Mouse (Mus musculus): ENCODE measurements around the gene Ctrb1. TPM values are rescaled to one million over a fixed set of nuclear protein-coding genes. Genes with fewer than 3 reads are reported as not detected.

Ctrb1 gene
- total RNA-seq, 2 experiments from 2014 or later = not detected

- intact Hi-C loops (cut with DNase I) = no loop called here
- DNase-seq (ENCODE audit: extremely low spot score in 1 of 2, low spot score in 2 of 2) = no peak
Measured at GRCm38 (mm10) chr8:111699035-111699434, 8.2 kb upstream of the Ctrb1 start.

GRCm38 (mm10) chr8:111697655-111698054 lies 6.8 kb upstream of the Ctrb1 start:
- no peak for DNase-seq (ENCODE audit: extremely low spot score in 1 of 2, low spot score in 2 of 2)
- intact Hi-C loops (cut with DNase I) = no loop called here

- DNase-seq (ENCODE audit: extremely low spot score in 1 of 2, low spot score in 2 of 2) = no peak
- intact Hi-C loops (cut with DNase I) = no loop called here
Measured at GRCm38 (mm10) chr8:111695441-111695840, 4.6 kb upstream of the Ctrb1 start.

- intact Hi-C loops (cut with DNase I) = no loop called here
- DNase-seq (ENCODE audit: extremely low spot score in 1 of 2, low spot score in 2 of 2) = no peak
Measured at GRCm38 (mm10) chr8:111693261-111693741, 2.5 kb upstream of the Ctrb1 start.

- no peak for DNase-seq (ENCODE audit: extremely low spot score in 1 of 2, low spot score in 2 of 2)
- intact Hi-C loops (cut with DNase I) = no loop called here
Measured at GRCm38 (mm10) chr8:111686881-111687280, 3.9 kb downstream of the Ctrb1 start.

GRCm38 (mm10) chr8:111682521-111682920 lies 8.3 kb downstream of the Ctrb1 start:
- intact Hi-C loops (cut with DNase I) = no loop called here

GRCm38 (mm10) chr8:111681153-111681552 lies 9.7 kb downstream of the Ctrb1 start:
- intact Hi-C loops (cut with DNase I) = no loop called here
- no peak for DNase-seq (ENCODE audit: extremely low spot score in 1 of 2, low spot score in 2 of 2)

More at GRCm38 (mm10) chr8:111682521-111682920, 8.3 kb downstream of the Ctrb1 start:
- DNase-seq (ENCODE audit: extremely low spot score in 1 of 2, low spot score in 2 of 2) = no peak

- intact Hi-C loops (cut with DNase I) = no loop called here
- no peak for DNase-seq (ENCODE audit: extremely low spot score in 1 of 2, low spot score in 2 of 2)
Measured at GRCm38 (mm10) chr8:111680423-111681028, 10.3 kb downstream of the Ctrb1 start.

- DNase-seq (ENCODE audit: extremely low spot score in 1 of 2, low spot score in 2 of 2) = peak in 1 of 2 experiments; percentile 47
- intact Hi-C loops (cut with DNase I) = loop anchor here (5.0 kb wide), 1 partner anchor 148 kb away; no protein-coding TSS in a partner anchor
Measured at GRCm38 (mm10) chr8:111678848-111679247, 12.0 kb downstream of the Ctrb1 start.

- DNase-seq (ENCODE audit: extremely low spot score in 1 of 2, low spot score in 2 of 2) = peak; percentile 56 to 57
- intact Hi-C loops (cut with DNase I) = loop anchor here (5.0 kb wide), 1 partner anchor 149 kb away; no protein-coding TSS in a partner anchor
Measured at GRCm38 (mm10) chr8:111678111-111678510, 12.7 kb downstream of the Ctrb1 start.

- intact Hi-C loops (cut with DNase I) = loop anchor here (5.0 kb wide), 1 partner anchor 151 kb away; no protein-coding TSS in a partner anchor
- DNase-seq (ENCODE audit: extremely low spot score in 1 of 2, low spot score in 2 of 2) = no peak
Measured at GRCm38 (mm10) chr8:111676237-111676636, 14.6 kb downstream of the Ctrb1 start.

- no peak for DNase-seq (ENCODE audit: extremely low spot score in 1 of 2, low spot score in 2 of 2)
- intact Hi-C loops (cut with DNase I) = loop anchor here (10.0 kb wide), 1 partner anchor 322 kb away; no protein-coding TSS in a partner anchor
Measured at GRCm38 (mm10) chr8:111666751-111667150, 24.1 kb downstream of the Ctrb1 start.

- intact Hi-C loops (cut with DNase I) = loop anchor here (10.0 kb wide), 1 partner anchor 318 kb away; no protein-coding TSS in a partner anchor
- DNase-seq (ENCODE audit: extremely low spot score in 1 of 2, low spot score in 2 of 2) = peak; percentile 35 to 75
Measured at GRCm38 (mm10) chr8:111662473-111662872, 28.3 kb downstream of the Ctrb1 start.

GRCm38 (mm10) chr8:111658819-111659423 lies 31.9 kb downstream of the Ctrb1 start:
- DNase-seq (ENCODE audit: extremely low spot score in 1 of 2, low spot score in 2 of 2) = peak in 1 of 2 experiments; percentile 31
- intact Hi-C loops (cut with DNase I) = no loop called here

GRCm38 (mm10) chr8:111657312-111657854 lies 33.4 kb downstream of the Ctrb1 start:
- intact Hi-C loops (cut with DNase I) = no loop called here
- DNase-seq (ENCODE audit: extremely low spot score in 1 of 2, low spot score in 2 of 2) = no peak

GRCm38 (mm10) chr8:111653524-111653923 lies 37.3 kb downstream of the Ctrb1 start:
- intact Hi-C loops (cut with DNase I) = no loop called here
- DNase-seq (ENCODE audit: extremely low spot score in 1 of 2, low spot score in 2 of 2) = no peak

GRCm38 (mm10) chr8:111650651-111651050 lies 40.2 kb downstream of the Ctrb1 start:
- intact Hi-C loops (cut with DNase I) = no loop called here
- no peak for DNase-seq (ENCODE audit: extremely low spot score in 1 of 2, low spot score in 2 of 2)

GRCm38 (mm10) chr8:111648834-111649233 lies 42.0 kb downstream of the Ctrb1 start:
- DNase-seq (ENCODE audit: extremely low spot score in 1 of 2, low spot score in 2 of 2) = no peak

GRCm38 (mm10) chr8:111645715-111646114 lies 45.1 kb downstream of the Ctrb1 start:
- no peak for DNase-seq (ENCODE audit: extremely low spot score in 1 of 2, low spot score in 2 of 2)
- intact Hi-C loops (cut with DNase I) = no loop called here

More at GRCm38 (mm10) chr8:111648834-111649233, 42.0 kb downstream of the Ctrb1 start:
- intact Hi-C loops (cut with DNase I) = no loop called here

Data from left cerebral cortex, postnatal 10 days (tissue).